Mouse (Mus musculus) spleen, adult 18-20 months (tissue): Measurements from ENCODE around the gene Ctsa.
"Not testable (repeated sequence)": the region's sequence is repeated elsewhere in the genome, so short reads cannot be mapped to it uniquely, and the experiment has no call there.

Source experiments
- DNase-seq, 2 experiments: peaks; one replicate each; pipeline ENCODE4 v3.0.0; 2022; ENCODE audit warnings: mixed read lengths in 2 of 2

The Ctsa gene

DNA sequence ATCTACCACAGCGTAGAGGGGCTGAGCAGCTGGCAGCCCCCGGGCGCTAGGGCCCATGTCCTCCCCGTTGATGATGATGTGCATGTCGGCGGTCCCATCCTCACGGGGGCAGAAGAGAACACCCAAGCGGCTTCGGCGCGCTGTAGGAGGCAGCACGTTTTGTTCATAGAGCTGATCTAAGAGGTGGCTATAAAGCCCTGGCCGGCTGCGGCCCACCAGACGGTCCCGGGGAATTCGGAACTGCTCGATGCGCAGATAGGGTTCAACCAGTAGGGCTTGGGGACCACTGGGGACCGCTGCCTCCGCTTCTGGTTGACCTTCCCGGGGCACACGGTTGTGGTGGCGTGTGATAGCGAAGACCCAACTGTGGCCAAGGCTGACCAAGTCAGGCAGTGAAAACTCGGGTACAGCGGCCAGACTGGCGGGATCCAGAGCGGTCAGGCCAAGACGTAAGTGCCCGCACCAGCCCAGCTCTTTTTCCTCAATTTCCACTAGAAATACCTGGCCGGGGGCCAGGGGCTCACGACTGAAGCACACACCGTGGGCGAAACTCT is at the start of gene Ctsa:
Gene Ctsa (plus strand): TSS at position 126 of the 554 bp plus-strand sequence.
- peak; percentile 73 to 80 for DNase-seq

- DNase-seq, result no peak
Observed at GRCm38 (mm10) chr2:164783926-164784581, 48.6 kb upstream of the Ctsa start.

DNA sequence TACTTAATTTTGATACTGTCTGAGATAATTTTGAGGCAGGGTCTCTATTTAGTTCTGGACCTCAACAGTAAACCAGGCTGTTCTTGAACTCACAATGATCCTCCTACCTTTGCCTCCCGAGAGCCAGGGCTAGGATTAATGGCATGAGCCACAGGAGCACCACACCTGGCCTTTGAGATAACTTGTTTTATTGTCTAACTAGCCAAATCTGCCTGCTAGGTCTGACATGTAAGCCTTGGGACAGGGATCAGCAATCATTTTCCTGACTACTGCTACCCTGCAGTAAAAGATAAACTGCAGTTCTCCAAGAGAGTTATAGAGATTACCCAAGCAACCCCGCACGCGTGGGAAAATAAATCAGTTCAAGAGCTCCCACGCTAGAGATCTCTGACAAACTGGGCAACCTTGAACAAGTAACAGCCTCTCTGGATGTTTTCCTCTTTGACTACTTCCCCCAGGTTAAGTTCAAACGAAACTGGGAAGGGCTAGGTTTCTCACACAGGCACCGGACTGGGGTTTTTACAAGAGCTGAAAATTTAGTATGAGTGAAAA is 47.7 kb upstream of the Ctsa start:
- no peak for DNase-seq

GRCm38 (mm10) chr2:164785481-164786387 is 46.9 kb upstream of the Ctsa start, which contains the start of gene Snx21:
Gene Snx21 (plus strand): TSS chr2:164785823.
- peak; percentile 62 to 68 for DNase-seq

GRCm38 (mm10) chr2:164786388-164786885 is 46.2 kb upstream of the Ctsa start:
- DNase-seq, result no peak

DNA sequence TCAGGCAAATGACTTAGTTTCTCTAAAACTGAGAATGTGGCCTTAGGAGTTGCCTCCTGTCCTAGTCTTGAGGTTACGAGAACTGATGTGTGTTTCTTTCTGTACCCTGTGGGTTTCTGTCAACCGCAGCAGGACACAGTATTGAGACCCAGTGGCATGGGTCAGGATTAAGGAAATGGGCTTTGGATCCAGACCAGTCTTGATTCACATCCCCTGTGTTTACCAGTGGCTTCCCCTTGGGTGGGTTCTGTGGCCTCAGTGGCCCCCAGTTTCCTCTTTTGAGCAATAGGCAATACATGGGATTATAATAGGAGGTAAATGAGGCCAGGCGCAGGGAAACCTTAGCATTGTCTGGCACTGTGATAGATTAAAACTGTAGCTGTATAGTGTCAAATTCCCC is 45.6 kb upstream of the Ctsa start:
- DNase-seq, result no peak

- DNase-seq, result no peak
Observed at GRCm38 (mm10) chr2:164787779-164788178, 44.9 kb upstream of the Ctsa start.

DNA sequence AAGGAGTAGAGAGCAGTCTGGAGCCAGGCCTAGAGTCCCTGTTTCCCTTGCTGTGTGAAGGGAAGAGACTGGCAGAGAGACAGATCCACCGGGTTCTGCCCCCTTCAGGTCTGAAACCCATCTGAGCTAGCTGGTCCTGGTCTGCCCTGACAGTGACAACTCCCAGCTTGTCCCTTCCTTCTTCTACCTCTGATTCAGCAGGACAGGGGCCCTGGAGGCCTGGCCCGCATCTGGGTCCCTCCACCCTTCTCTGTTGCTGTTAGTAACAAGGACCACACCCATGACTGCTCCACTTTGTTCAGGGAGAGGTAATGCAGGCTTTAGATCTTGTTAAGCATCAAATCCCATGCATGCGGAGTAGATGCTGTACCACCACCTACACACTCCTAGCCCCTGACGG is 44.3 kb upstream of the Ctsa start:
- no peak for DNase-seq

- no peak for DNase-seq
Observed at GRCm38 (mm10) chr2:164790451-164790850, 42.2 kb upstream of the Ctsa start.

- no peak for DNase-seq
Observed at GRCm38 (mm10) chr2:164791841-164792261, 40.8 kb upstream of the Ctsa start.

- no peak for DNase-seq
Observed at GRCm38 (mm10) chr2:164792400-164793190, 40.1 kb upstream of the Ctsa start.

- DNase-seq, result peak; percentile 28 to 63
Observed at GRCm38 (mm10) chr2:164793236-164793635, 39.4 kb upstream of the Ctsa start.

DNA sequence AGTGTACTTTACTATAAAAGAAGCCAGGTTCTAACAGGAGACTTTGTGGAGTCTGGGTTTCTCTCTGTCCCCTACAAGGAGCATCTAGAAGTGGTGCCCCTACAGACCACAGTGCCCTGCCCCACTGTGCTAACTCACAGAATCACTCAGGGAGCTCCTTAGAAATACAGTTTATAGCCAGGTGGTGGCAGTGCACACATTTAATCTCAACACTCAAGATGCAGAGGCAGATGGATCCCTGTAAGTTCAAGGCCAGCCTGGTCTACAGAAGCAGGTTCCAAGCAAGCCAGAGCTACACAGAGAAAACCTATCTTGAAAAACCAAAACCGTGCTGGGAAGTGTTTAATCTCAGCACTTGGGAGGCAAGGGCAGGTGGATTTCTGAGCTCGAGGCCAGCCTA is 38.9 kb upstream of the Ctsa start:
- no peak for DNase-seq

- peak; percentile 39 to 62 for DNase-seq
Observed at GRCm38 (mm10) chr2:164794293-164794692, 38.4 kb upstream of the Ctsa start.

DNA sequence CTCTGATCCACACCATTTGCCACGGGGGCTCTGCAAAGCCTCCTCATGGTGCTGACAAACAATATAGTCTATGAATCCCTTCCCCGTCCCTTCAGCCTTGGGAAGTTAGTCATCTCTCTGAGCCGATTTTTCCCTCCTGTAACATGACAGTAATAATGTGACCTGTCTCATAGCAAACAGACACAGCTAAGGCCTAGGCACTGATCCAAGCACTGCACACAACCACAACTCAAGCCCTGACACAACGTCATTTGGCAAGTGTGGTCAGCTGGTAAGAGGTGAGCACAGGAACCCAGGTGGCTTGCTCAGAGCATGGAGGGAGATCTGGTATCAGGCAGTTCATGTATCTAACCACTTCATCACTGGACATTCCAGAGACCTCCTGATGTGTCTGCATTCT is 36.8 kb upstream of the Ctsa start:
- DNase-seq, result no peak

DNA sequence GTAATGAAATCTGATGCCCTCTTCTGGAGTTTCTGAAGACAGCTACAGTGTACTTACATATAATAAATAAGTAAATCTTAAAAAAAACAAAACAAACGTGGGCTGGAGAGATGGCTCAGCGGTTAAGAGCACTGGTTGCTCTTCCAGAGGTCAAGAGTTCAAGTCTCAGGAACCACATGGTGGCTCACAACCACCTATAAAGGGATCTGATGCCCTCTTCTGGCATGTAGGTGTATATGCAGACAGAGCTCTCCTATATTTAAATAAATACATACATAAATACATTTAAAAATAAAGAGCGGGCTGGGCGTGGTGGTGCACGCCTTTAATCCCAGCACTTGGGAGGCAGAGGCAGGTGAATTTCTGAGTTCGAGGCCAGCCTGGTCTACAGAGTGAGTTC is 34.1 kb upstream of the Ctsa start:
- DNase-seq, result not testable (repeated sequence)

DNA sequence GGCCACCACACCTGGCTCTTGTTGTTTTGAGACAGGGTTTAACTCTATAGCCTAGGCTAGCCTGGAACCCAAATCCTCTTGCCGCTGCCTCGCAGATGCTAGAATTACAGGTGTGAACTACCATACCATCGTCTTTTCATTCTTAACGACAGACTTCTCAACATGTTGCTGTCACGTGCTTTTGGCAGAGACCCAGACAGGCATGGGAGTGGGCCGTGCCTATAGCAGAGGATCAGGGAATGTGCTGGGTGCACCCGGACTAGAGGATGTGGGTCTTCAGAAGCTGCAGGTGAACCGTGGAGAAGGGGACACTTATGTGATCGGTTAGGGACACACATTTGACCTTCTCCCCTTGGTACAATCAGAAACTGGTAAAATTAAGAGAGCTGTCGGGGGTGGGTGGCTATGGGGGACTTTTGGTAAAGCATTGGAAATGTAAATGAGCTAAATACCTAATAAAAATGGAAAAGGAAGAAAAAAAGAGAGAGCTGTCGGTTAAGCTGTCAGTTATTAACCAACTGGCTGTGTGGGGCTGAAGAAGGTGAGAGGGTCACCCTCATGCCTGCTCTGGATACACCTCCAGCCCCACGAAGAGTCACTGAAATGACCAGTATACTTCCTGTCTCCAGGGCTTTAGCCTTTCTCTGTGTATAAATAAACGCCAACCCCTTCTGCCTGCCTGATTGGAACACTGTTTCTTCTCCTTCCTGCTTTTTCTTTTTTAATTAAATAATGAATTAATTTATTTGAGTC is 32.2 kb upstream of the Ctsa start:
- no peak for DNase-seq

GRCm38 (mm10) chr2:164803201-164803920 is 29.3 kb upstream of the Ctsa start:
- no peak for DNase-seq

- no peak for DNase-seq
Observed at GRCm38 (mm10) chr2:164803921-164804313, 28.8 kb upstream of the Ctsa start.

GRCm38 (mm10) chr2:164804533-164805331 is 27.9 kb upstream of the Ctsa start, which contains the start of the genes Acot8 and Zswim3:
Gene Acot8 (minus strand): TSS chr2:164804882.
Gene Zswim3 (plus strand): TSS chr2:164805098.
- peak; percentile 95 to 98 for DNase-seq
